Mouse (Mus musculus) CH12.LX (cell line): Measurements from ENCODE around the gene Steap2. TPM values are rescaled to one million over a fixed set of nuclear protein-coding genes. Genes with fewer than 3 reads are reported as not detected.

ENCODE experiments used
- DNase-seq: peaks from one replicate; pipeline ENCODE4 v3.0.0-alpha.2; 2013; ENCODE audit errors: extremely low read depth
- H3K27ac ChIP-seq: 2 replicates; pipeline ENCODE4 v1.5.1; 2012; ENCODE audit warnings: low read depth, mild to moderate bottlenecking, control low read depth, moderate library complexity; ENCODE audit not compliant: insufficient read depth
- H3K27me3 ChIP-seq: replicated peaks from 2 replicates; pipeline ENCODE3; 2012; ENCODE audit warnings: inconsistent platforms
- H3K36me3 ChIP-seq, 2 experiments: replicated peaks in 1 of 2; 2 replicates each; pipeline versions ENCODE3 to v1.6.1; 2012; ENCODE audit warnings: inconsistent platforms in 1 of 2, low read length in 1 of 2, mild to moderate bottlenecking in 1 of 2, mixed read lengths in 1 of 2, moderate library complexity in 1 of 2; ENCODE audit not compliant: control insufficient read depth in 1 of 2, insufficient read depth in 1 of 2
- H3K4me1 ChIP-seq, 2 experiments: 2 replicates each; pipeline ENCODE4 v1.6.1; 2012; ENCODE audit warnings: inconsistent platforms in 1 of 2, moderate library complexity in 1 of 2; ENCODE audit not compliant: insufficient read depth in 2 of 2, control insufficient read depth in 1 of 2
- H3K4me2 ChIP-seq: 2 replicates; pipeline ENCODE4 v1.6.1; 2012; ENCODE audit warnings: low read depth, mild to moderate bottlenecking, control low read depth; ENCODE audit not compliant: poor library complexity, insufficient read depth, severe bottlenecking
- H3K4me3 ChIP-seq, 3 experiments: fragments of 150-350 bp in 1 of 3; sonication (generic) in 1 of 3; replicated peaks in 1 of 3; 2 replicates each; pipeline versions ENCODE3 to v1.5.1; 2011 to 2012; ENCODE audit warnings: low read depth in 2 of 3, low read length in 2 of 3, mild to moderate bottlenecking in 2 of 3, moderate library complexity in 2 of 3, control low read depth in 1 of 3, improper control_type of control experiment in 1 of 3, inconsistent platforms in 1 of 3, mixed read lengths in 1 of 3; ENCODE audit not compliant: poor library complexity in 1 of 3
- H3K79me2 ChIP-seq: replicated peaks from 2 replicates; pipeline ENCODE4 v1.6.1; 2012; ENCODE audit warnings: mild to moderate bottlenecking, moderate library complexity; ENCODE audit not compliant: control insufficient read depth, poor library complexity, insufficient read depth, severe bottlenecking; ENCODE audit errors: extremely low read depth
- H3K9ac ChIP-seq: 2 replicates; pipeline ENCODE4 v1.6.1; 2012; ENCODE audit warnings: low read depth, mild to moderate bottlenecking, control low read depth, moderate library complexity; ENCODE audit not compliant: insufficient read depth
- H3K9me3 ChIP-seq: replicated peaks from 2 replicates; pipeline ENCODE3; 2012; ENCODE audit warnings: low read length, inconsistent platforms, mixed read lengths
- BHLHE40 ChIP-seq: IDR thresholded peaks from 2 replicates; pipeline ENCODE4 v1.6.1; 2011; ENCODE audit warnings: mild to moderate bottlenecking, low read depth, low read length, improper control_type of control experiment
- CHD2 ChIP-seq: IDR thresholded peaks from 2 replicates; pipeline ENCODE4 v1.6.1; 2011; ENCODE audit warnings: low read length, improper control_type of control experiment
- CTCF ChIP-seq, 2 experiments: IDR thresholded peaks in 1 of 2; conservative IDR thresholded peaks in 1 of 2; 2 replicates each; pipeline ENCODE4 v1.5.1; 2011 to 2012; ENCODE audit warnings: low read depth in 2 of 2, low read length in 2 of 2, improper control_type of control experiment in 1 of 2, inconsistent platforms in 1 of 2, mild to moderate bottlenecking in 1 of 2, moderate library complexity in 1 of 2
- ELF1 ChIP-seq: IDR thresholded peaks from 2 replicates; pipeline ENCODE4 v1.6.1; 2014; ENCODE audit warnings: low read depth, mild to moderate bottlenecking, inconsistent platforms, low read length, improper control_type of control experiment
- EP300 ChIP-seq: IDR thresholded peaks from 2 replicates; pipeline ENCODE4 v1.6.1; 2011; ENCODE audit warnings: low read length, improper control_type of control experiment
- ETS1 ChIP-seq: conservative IDR thresholded peaks from 2 replicates; pipeline ENCODE4 v1.6.1; 2012; ENCODE audit warnings: low read depth, mild to moderate bottlenecking, inconsistent platforms, low read length, improper control_type of control experiment, moderate library complexity
- GABPA ChIP-seq: IDR thresholded peaks from 2 replicates; pipeline ENCODE4 v1.6.1; 2012; ENCODE audit warnings: low read depth, low read length, improper control_type of control experiment, inconsistent platforms; ENCODE audit not compliant: insufficient replicate concordance
- IRF4 ChIP-seq: IDR thresholded peaks from 2 replicates; pipeline ENCODE4 v1.6.1; 2014; ENCODE audit warnings: low read depth, mild to moderate bottlenecking, inconsistent platforms, low read length, improper control_type of control experiment
- JUN ChIP-seq: IDR thresholded peaks from 2 replicates; pipeline ENCODE4 v1.6.1; 2011; ENCODE audit warnings: low read depth, mild to moderate bottlenecking, low read length, improper control_type of control experiment, moderate library complexity; ENCODE audit not compliant: insufficient read depth
- JUND ChIP-seq: conservative IDR thresholded peaks from 2 replicates; pipeline ENCODE4 v1.6.1; 2011; ENCODE audit warnings: low read depth, low read length, improper control_type of control experiment
- KAT2A ChIP-seq: IDR thresholded peaks from 2 replicates; pipeline ENCODE4 v1.6.1; 2012; ENCODE audit warnings: low read length, improper control_type of control experiment, inconsistent platforms; ENCODE audit not compliant: insufficient replicate concordance
- MAFK ChIP-seq: IDR thresholded peaks from 2 replicates; pipeline ENCODE4 v1.6.1; 2011; ENCODE audit warnings: low read length, improper control_type of control experiment; ENCODE audit not compliant: insufficient replicate concordance
- MAX ChIP-seq: IDR thresholded peaks from 2 replicates; pipeline ENCODE4 v1.6.1; 2011; ENCODE audit warnings: low read length, improper control_type of control experiment
- MEF2A ChIP-seq: IDR thresholded peaks from 2 replicates; pipeline ENCODE4 v1.6.1; 2014; ENCODE audit warnings: low read depth, mild to moderate bottlenecking, inconsistent platforms, low read length, improper control_type of control experiment, borderline replicate concordance
- MXI1 ChIP-seq: IDR thresholded peaks from 2 replicates; pipeline ENCODE4 v1.6.1; 2011; ENCODE audit warnings: mild to moderate bottlenecking, low read depth, low read length, improper control_type of control experiment
- MYC ChIP-seq: IDR thresholded peaks from 2 replicates; pipeline ENCODE4 v1.6.1; 2011; ENCODE audit warnings: low read depth, mild to moderate bottlenecking, improper control_type of control experiment, low read length
- NRF1 ChIP-seq: IDR thresholded peaks from 2 replicates; pipeline ENCODE4 v1.6.1; 2014; ENCODE audit warnings: low read depth, mild to moderate bottlenecking, inconsistent platforms, low read length, improper control_type of control experiment, moderate library complexity
- PAX5 ChIP-seq: IDR thresholded peaks from 2 replicates; pipeline ENCODE4 v1.6.1; 2012; ENCODE audit warnings: low read length, inconsistent platforms, mixed read lengths
- POLR2A ChIP-seq: IDR thresholded peaks from 2 replicates; pipeline ENCODE4 v1.6.1; 2011; ENCODE audit warnings: low read depth, mild to moderate bottlenecking, improper control_type of control experiment, low read length
- POLR2AphosphoS2 ChIP-seq: IDR thresholded peaks from 2 replicates; pipeline ENCODE4 v1.6.1; 2011; ENCODE audit warnings: low read depth, low read length, improper control_type of control experiment
- RAD21 ChIP-seq: IDR thresholded peaks from 2 replicates; pipeline ENCODE4 v1.6.1; 2011; ENCODE audit warnings: low read depth, mild to moderate bottlenecking, low read length, improper control_type of control experiment, moderate library complexity
- RCOR1 ChIP-seq: conservative IDR thresholded peaks from 2 replicates; pipeline ENCODE4 v1.6.1; 2012; ENCODE audit warnings: low read depth, mild to moderate bottlenecking, inconsistent platforms, low read length, improper control_type of control experiment
- SIN3A ChIP-seq: IDR thresholded peaks from 2 replicates; pipeline ENCODE4 v1.6.1; 2012; ENCODE audit warnings: low read length, improper control_type of control experiment, inconsistent platforms
- SMC3 ChIP-seq: IDR thresholded peaks from 2 replicates; pipeline ENCODE4 v1.6.1; 2011; ENCODE audit warnings: low read depth, low read length, improper control_type of control experiment
- TBP ChIP-seq: conservative IDR thresholded peaks from 2 replicates; pipeline ENCODE4 v1.6.1; 2011; ENCODE audit warnings: low read depth, low read length, improper control_type of control experiment
- TCF12 ChIP-seq: IDR thresholded peaks from 2 replicates; pipeline ENCODE4 v1.6.1; 2014; ENCODE audit warnings: low read depth, mild to moderate bottlenecking, inconsistent platforms, low read length, improper control_type of control experiment
- USF2 ChIP-seq: conservative IDR thresholded peaks from 2 replicates; pipeline ENCODE4 v1.6.1; 2011; ENCODE audit warnings: low read depth, low read length, improper control_type of control experiment
- ZNF384 ChIP-seq: IDR thresholded peaks from 2 replicates; pipeline ENCODE4 v1.6.1; 2012; ENCODE audit warnings: low read depth, low read length, improper control_type of control experiment, inconsistent platforms
- dilution Hi-C: fragments of 300-500 bp; cut with MboI; formaldehyde crosslinking; loops from 2 replicates; pipeline ENCODE4 v1.14.3; 2020; ENCODE audit warnings: low sequenced_read_pairs; ENCODE audit not compliant: extremely low pct_unique_long_range_greater_than_20kb, extremely low pct_ligation_motif_present
- in situ Hi-C: fragments of 300-500 bp; cut with MboI; formaldehyde crosslinking; loops from 3 replicates; pipeline ENCODE4 v1.14.3; 2019; ENCODE audit warnings: low sequenced_read_pairs, low pct_ligation_motif_present, low pct_unique_long_range_greater_than_20kb, mixed read lengths
- polyA plus RNA-seq: library from polyadenylated mRNA; unstranded; fragments of >175 nt; gene quantifications from 2 replicates; pipeline ENCODE4 v1.2.1, GENCODE M21; 2012; ENCODE audit warnings: low read depth; ENCODE audit not compliant: insufficient read length
- total RNA-seq, 2 experiments: library from RNA; depleted of rRNA; stranded (reverse); fragments of 300-350 nt in 1 of 2; fragments of >200 nt in 1 of 2; gene quantifications; 2 replicates each; pipeline ENCODE4 v1.2.3; 2012 to 2014

Steap2 gene
- total and polyA plus RNA-seq, 3 experiments, result not detected

DNA sequence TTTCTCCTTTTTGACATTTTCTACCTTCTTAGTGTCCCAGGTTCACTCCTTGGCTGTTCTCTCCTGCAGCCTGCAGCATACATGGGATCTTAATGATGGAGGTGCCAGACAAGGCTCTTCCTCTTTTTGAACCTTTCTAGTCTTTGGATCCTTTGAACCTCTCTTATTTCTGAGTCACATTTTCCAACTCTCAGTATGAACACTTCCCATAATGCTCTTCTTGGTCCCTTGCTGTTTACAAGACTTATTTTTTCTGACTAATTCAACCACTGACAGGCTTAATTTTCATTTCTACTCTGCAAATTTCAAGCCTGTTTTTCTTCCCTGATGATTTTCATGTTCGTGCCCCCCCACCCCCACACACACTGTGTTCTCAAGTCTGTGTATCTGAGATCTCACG lies 55.9 kb downstream of the Steap2 start:
- Histone ChIP-seq H3K4me3 (no peak overlapping the region), H3K4me2 (no peak overlapping the region), H3K4me1 (peaks cover 0 to 10% of the 10 kb centered on the region in 2 experiments; a peak in 2 of 4 replicates), H3K27me3 (no peaks in the 10 kb centered on the region), H3K79me2 (no peaks in the 10 kb centered on the region), H3K36me3 (no peaks in the 10 kb centered on the region), H3K27ac (no peak overlapping the region), H3K9me3 (no peaks in the 10 kb centered on the region), H3K9ac (no peak overlapping the region)
- TF ChIP-seq MAX (no peak), ELF1 (peak; percentile 34; the same call in 1 of the 2 replicates), ZNF384 (peak; percentile 51; the same call in 1 of the 2 replicates), IRF4 (peak; percentile 90), JUN (peak; percentile 97), KAT2A (no peak), MYC (0 out of 2 replicates have a peak, but pooled peaks have one; percentile 31), GABPA (no peak), BHLHE40 (peak; percentile 49), RCOR1 (peak; percentile 66; the same call in 1 of the 2 replicates), MAFK (peak; percentile 39; the same call in 1 of the 2 replicates), MXI1 (no peak), ETS1 (peak; percentile 58; the same call in 1 of the 2 replicates), USF2 (no peak), CHD2 (peak; percentile 40; the same call in 1 of the 2 replicates), TBP (no peak), EP300 (peak; percentile 95), JUND (peak; percentile 98), POLR2A (no peak), MEF2A (0 out of 2 replicates have a peak, but pooled peaks have one; percentile 32)
- in situ Hi-C loops (loop anchor here (25.0 kb wide), 1 partner anchor 126 kb away; the partner anchor contains the start of gene Cldn12), dilution Hi-C loops (no loop called here)
- peak; percentile 76 for DNase-seq

DNA sequence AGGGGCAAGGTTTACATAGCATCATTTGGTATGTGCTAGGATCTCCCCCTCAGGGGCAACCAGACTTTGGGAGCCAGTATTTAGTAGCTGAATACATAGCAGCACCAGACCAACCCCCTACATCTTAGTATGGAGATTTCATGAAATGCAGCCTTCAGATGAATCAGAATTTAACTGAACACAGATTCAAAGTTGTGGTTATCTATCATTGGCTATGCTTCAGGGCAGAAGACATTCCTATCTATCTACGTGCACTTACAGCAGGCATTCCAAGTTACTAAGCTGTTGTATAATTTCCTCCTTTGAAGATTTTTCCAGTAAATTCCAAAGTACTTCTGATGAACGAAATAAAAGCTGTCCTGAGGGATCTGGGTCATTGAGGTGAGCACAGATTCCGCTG lies 68.9 kb downstream of the Steap2 start:
- no peaks in the 10 kb centered on the region for H3K4me1 ChIP-seq
- no peak for TF ChIP-seq NRF1
- TF ChIP-seq MAX, result no peak
- no peak for TF ChIP-seq MXI1
- no peak for TF ChIP-seq PAX5
- no peak for TF ChIP-seq IRF4
- no peak for TF ChIP-seq SMC3
- no peak for TF ChIP-seq KAT2A
- no peak for TF ChIP-seq SIN3A
- no peak for TF ChIP-seq MYC
- TF ChIP-seq ETS1, result no peak
- no peak for TF ChIP-seq GABPA
- TF ChIP-seq TCF12, result no peak
- no peak for TF ChIP-seq RAD21
- TF ChIP-seq BHLHE40, result no peak
- no peak for TF ChIP-seq CTCF (conservative IDR thresholded peaks at IDR 0.05 in 1 of 2, IDR thresholded peaks at IDR 0.05 in 1 of 2; ENCODE audit: low read depth in 2 of 2, low read length in 2 of 2)
- no peak for TF ChIP-seq ZNF384
- no peak for TF ChIP-seq POLR2AphosphoS2
- TF ChIP-seq POLR2A, result no peak
- no peak for TF ChIP-seq JUND
- no peaks in the 10 kb centered on the region for H3K79me2 ChIP-seq
- H3K4me2 ChIP-seq, result no peak overlapping the region
- in situ Hi-C loops, result loop anchor here (25.0 kb wide), 1 partner anchor 113 kb away; the partner anchor contains the start of gene Cldn12
- dilution Hi-C loops, result no loop called here
- no peak for DNase-seq
- H3K36me3 ChIP-seq, result no peaks in the 10 kb centered on the region
- no peak overlapping the region for H3K4me3 ChIP-seq
- no peaks in the 10 kb centered on the region for H3K27me3 ChIP-seq
- no peak overlapping the region for H3K9ac ChIP-seq
- no peaks in the 10 kb centered on the region for H3K9me3 ChIP-seq
- no peak overlapping the region for H3K27ac ChIP-seq
